Mouse (Mus musculus) neural tube, embryonic 11.5 days (tissue): ENCODE data around the gene Rbbp9. TPM values are rescaled to one million over a fixed set of nuclear protein-coding genes. Genes with fewer than 3 reads are reported as not detected.
"Not testable (repeated sequence)": the region's sequence is repeated elsewhere in the genome, so short reads cannot be mapped to it uniquely, and the experiment has no call there.

Experiments
- ATAC-seq: fragments of 200-750 bp; cut with Nextera tagmentation; 2 replicates; pipeline ENCODE4 v1.8.0; 2017; ENCODE audit warnings: moderate number of reproducible peaks, mild to moderate bottlenecking, moderate TSS enrichment, moderate library complexity; ENCODE audit not compliant: insufficient read depth, low FRiP score, low TSS enrichment
- DNase-seq: peaks from one replicate; pipeline ENCODE4 v3.0.0-alpha.2; 2015; ENCODE audit warnings: low spot score
- H3K27ac ChIP-seq: fragments of 300-500 bp; sonication (generic); 2 replicates; pipeline ENCODE4 v1.5.1; 2014; ENCODE audit warnings: low read depth, mild to moderate bottlenecking, low read length
- H3K27me3 ChIP-seq: fragments of 300-500 bp; sonication (generic); 2 replicates; pipeline ENCODE4 v1.6.1; 2014; ENCODE audit warnings: mild to moderate bottlenecking, low read length, mixed read lengths; ENCODE audit not compliant: control insufficient read depth, insufficient read depth
- H3K36me3 ChIP-seq: fragments of 300-500 bp; sonication (generic); 2 replicates; pipeline ENCODE4 v1.6.1; 2014; ENCODE audit warnings: mild to moderate bottlenecking, low read length, moderate library complexity, mixed read lengths; ENCODE audit not compliant: control insufficient read depth, insufficient read depth
- H3K4me1 ChIP-seq: fragments of 300-500 bp; sonication (generic); 2 replicates; pipeline ENCODE4 v1.6.1; 2014; ENCODE audit warnings: low read length, mixed read lengths; ENCODE audit not compliant: control insufficient read depth, insufficient read depth
- H3K4me2 ChIP-seq: fragments of 300-500 bp; sonication (generic); 2 replicates; pipeline ENCODE4 v1.6.1; 2014; ENCODE audit warnings: low read depth, mild to moderate bottlenecking, moderate library complexity
- H3K4me3 ChIP-seq: fragments of 300-500 bp; sonication (generic); 2 replicates; pipeline ENCODE4 v1.5.1; 2014; ENCODE audit warnings: low read depth, low read length
- H3K9ac ChIP-seq: fragments of 300-500 bp; sonication (generic); 2 replicates; pipeline ENCODE4 v1.6.1; 2014; ENCODE audit warnings: mild to moderate bottlenecking, low read length
- H3K9me3 ChIP-seq: fragments of 300-500 bp; sonication (generic); 2 replicates; pipeline ENCODE4 v1.6.1; 2016; ENCODE audit warnings: low read length; ENCODE audit not compliant: control insufficient read depth
- WGBS: fragments of 180-500 bp; shearing (Covaris S2); extraction: QIAGEN DNeasy Blood & Tissue Kit; methylation state at CpG from one replicate; pipeline ENCODE4 v1.1.7; 2014; 5-methylcytosine and 5-hydroxymethylcytosine counted together
- polyA plus RNA-seq: library from polyadenylated mRNA; unstranded; fragments of >200 nt; fragmentation: Nextera tagmentation; extraction: Ambion mirVana; gene quantifications from 2 replicates; pipeline ENCODE4 v1.2.1, GENCODE M21; 2014

Gene Rbbp9
- 63.8 and 65.4 TPM in 2 replicates for polyA plus RNA-seq

- DNase-seq (peak; percentile 86), ATAC-seq (peak; percentile 95)
- Histone ChIP-seq H3K4me2 (peak within 1 kb of the TSS; percentile 62), H3K27ac (peak within 1 kb of the TSS; percentile 47; the same call in 1 of the 2 replicates), H3K4me1 (0 out of 2 replicates have a peak, but pooled peaks cover 3% of the 10 kb centered on the region), H3K9ac (peak within 1 kb of the TSS; percentile 71), H3K9me3 (no peaks in the 10 kb centered on the region), H3K36me3 (peaks cover 2% of the 10 kb centered on the region; the same call in 1 of the 2 replicates), H3K27me3 (no peaks in the 10 kb centered on the region), H3K4me3 (peak within 1 kb of the TSS; percentile 50)
- under 1% methylated on average over 17 of the region's 17 CpGs for WGBS
These were observed at the start of gene Rbbp9 for GRCm38 (mm10) chr2:144550529-144550928. Rbbp9 (minus strand) TSS chr2:144550869.

GRCm38 (mm10) chr2:144599831-144600687, 49.4 kb upstream of the Rbbp9 start, which contains the start of gene Dtd1:
Dtd1 (plus strand) TSS chr2:144599897.
- Histone ChIP-seq H3K27ac (no peak within 1 kb of the TSS), H3K27me3 (no peaks in the 10 kb centered on the region), H3K9me3 (no peaks in the 10 kb centered on the region), H3K4me2 (peak within 1 kb of the TSS; percentile 46), H3K9ac (peak within 1 kb of the TSS; percentile 60), H3K4me3 (peak within 1 kb of the TSS; percentile 43), H3K4me1 (no peaks in the 10 kb centered on the region), H3K36me3 (no peaks in the 10 kb centered on the region)
- ATAC-seq (peak; percentile 89), DNase-seq (peak; percentile 90)
- 2% methylated on average over 46 of the region's 50 CpGs for WGBS

GRCm38 (mm10) chr2:144598006-144598405, 47.3 kb upstream of the Rbbp9 start:
- H3K27me3 ChIP-seq, result no peaks in the 10 kb centered on the region
- DNase-seq (no peak), ATAC-seq (no peak)
- no peaks in the 10 kb centered on the region for H3K4me1 ChIP-seq
- 79% methylated on average over 2 of the region's 2 CpGs for WGBS
- H3K4me2 ChIP-seq, result no peak overlapping the region
- no peak overlapping the region for H3K9ac ChIP-seq
- H3K27ac ChIP-seq, result no peak overlapping the region
- H3K9me3 ChIP-seq, result no peaks in the 10 kb centered on the region
- H3K4me3 ChIP-seq, result no peak overlapping the region
- no peaks in the 10 kb centered on the region for H3K36me3 ChIP-seq

- DNase-seq (peak; percentile 85), ATAC-seq (peak; percentile 97)
- Histone ChIP-seq H3K27me3 (no peaks in the 10 kb centered on the region), H3K9ac (peak within 1 kb of the TSS; percentile 53), H3K9me3 (no peaks in the 10 kb centered on the region), H3K4me1 (no peaks in the 10 kb centered on the region), H3K36me3 (no peaks in the 10 kb centered on the region), H3K4me3 (peak within 1 kb of the TSS; percentile 60), H3K27ac (no peak within 1 kb of the TSS), H3K4me2 (peak within 1 kb of the TSS; percentile 55)
- WGBS, result 2% methylated on average over 31 of the region's 31 CpGs
These were observed 43.4 kb upstream of the Rbbp9 start, which contains the start of gene Smim26 for GRCm38 (mm10) chr2:144593951-144594651. Smim26 (plus strand) TSS chr2:144594054.

GRCm38 (mm10) chr2:144593036-144593435, 42.4 kb upstream of the Rbbp9 start:
- not testable (repeated sequence) for DNase-seq, H3K4me2 ChIP-seq, H3K9ac ChIP-seq, H3K27ac ChIP-seq, H3K9me3 ChIP-seq, H3K27me3 ChIP-seq, ATAC-seq, H3K36me3 ChIP-seq, H3K4me3 ChIP-seq, H3K4me1 ChIP-seq
- 67% methylated on average over 8 of the region's 8 CpGs for WGBS

GRCm38 (mm10) chr2:144588723-144589122, 38.1 kb upstream of the Rbbp9 start:
- no peaks in the 10 kb centered on the region for H3K27me3 ChIP-seq
- H3K36me3 ChIP-seq, result peaks cover 3% of the 10 kb centered on the region; the same call in 1 of the 2 replicates
- WGBS, result 86% methylated on average over 4 of the region's 4 CpGs
- H3K4me3 ChIP-seq, result no peak overlapping the region
- no peak for DNase-seq
- no peak overlapping the region for H3K9ac ChIP-seq
- no peak overlapping the region for H3K27ac ChIP-seq
- H3K4me1 ChIP-seq, result no peaks in the 10 kb centered on the region
- ATAC-seq, result no peak
- H3K4me2 ChIP-seq, result no peak overlapping the region
- H3K9me3 ChIP-seq, result no peaks in the 10 kb centered on the region

GRCm38 (mm10) chr2:144555820-144556552, 5.3 kb upstream of the Rbbp9 start, which contains the start of gene Sec23b:
Sec23b (plus strand) TSS chr2:144556229.
- Histone ChIP-seq H3K27ac (peak within 1 kb of the TSS; percentile 76), H3K9ac (peak within 1 kb of the TSS; percentile 59), H3K36me3 (no peaks in the 10 kb centered on the region), H3K4me2 (peak within 1 kb of the TSS; percentile 56), H3K27me3 (no peaks in the 10 kb centered on the region), H3K4me1 (no peaks in the 10 kb centered on the region), H3K9me3 (no peaks in the 10 kb centered on the region), H3K4me3 (peak within 1 kb of the TSS; percentile 59)
- DNase-seq (peak; percentile 97), ATAC-seq (peak; percentile 98)
- 0% methylated on average over 44 of the region's 44 CpGs for WGBS

GRCm38 (mm10) chr2:144555286-144555819, 4.7 kb upstream of the Rbbp9 start:
- peak overlapping the region; percentile 58 for H3K9ac ChIP-seq
- H3K27ac ChIP-seq, result peak overlapping the region; percentile 76
- DNase-seq, result peak; percentile 35
- peak overlapping the region; percentile 56 for H3K4me2 ChIP-seq
- WGBS, result 3% methylated on average over 14 of the region's 14 CpGs
- peak; percentile 19 for ATAC-seq
- H3K36me3 ChIP-seq, result no peaks in the 10 kb centered on the region
- peak overlapping the region; percentile 59 for H3K4me3 ChIP-seq
- no peaks in the 10 kb centered on the region for H3K9me3 ChIP-seq
- no peaks in the 10 kb centered on the region for H3K27me3 ChIP-seq
- no peaks in the 10 kb centered on the region for H3K4me1 ChIP-seq
